Comparison of ENCODE assay signal across 8 mouse cellular contexts in the genomic region with DNA sequence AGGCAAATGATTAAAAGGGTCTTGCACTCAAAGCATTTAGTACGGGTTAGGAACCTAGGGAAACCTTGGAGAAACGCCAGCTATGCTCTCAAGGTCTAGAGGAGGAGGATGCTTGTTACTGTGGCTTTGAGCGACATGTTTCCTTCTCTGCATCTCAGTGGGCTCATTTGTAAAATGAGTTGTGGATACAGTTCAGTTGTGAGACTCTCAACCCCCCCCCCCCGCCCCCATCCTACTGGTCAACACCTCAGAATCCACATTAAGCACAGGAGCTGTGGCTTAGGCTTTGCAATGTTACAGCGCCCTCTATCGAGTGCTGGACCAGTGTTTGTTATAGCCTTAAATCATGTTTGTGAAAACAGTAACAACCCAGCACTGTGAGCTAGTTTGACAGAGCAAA. TPM values are rescaled to one million over a fixed set of nuclear protein-coding genes. Genes with fewer than 3 reads are reported as not detected.
DNase-seq lines count a peak whose midpoint lies in the region; ATAC-seq lines count a peak whose summit lies in the region.

No protein-coding gene starts in this region.

- WGBS in midbrain, embryonic 13.5 days, result 12% methylated on average over 6 of the region's 6 CpGs

- H3K27ac ChIP-seq in midbrain, embryonic 13.5 days, result no peak overlapping the region

- no peak overlapping the region for H3K4me3 ChIP-seq in midbrain, embryonic 13.5 days (replicated peaks)

- H3K4me2 ChIP-seq in midbrain, embryonic 13.5 days (replicated peaks), result no peak overlapping the region

- H3K9ac ChIP-seq in midbrain, embryonic 13.5 days (replicated peaks), result no peak overlapping the region

- intact Hi-C loops in gastrocnemius, postnatal 14 days (cut with DNase I; ENCODE audit: low total_unique reads), result loop anchor here (2.0 kb wide), 1 partner anchor 150 kb away; no protein-coding TSS in a partner anchor
- intact Hi-C loops in left cerebral cortex, postnatal 4 days (cut with DNase I), result no loop called here

- peak; percentile 75 for DNase-seq in urinary bladder, postnatal 14 days (ENCODE audit: low spot score)
- no peak for DNase-seq in urinary bladder, postnatal 4 days (ENCODE audit: low spot score in 2 of 2)
- DNase-seq in cerebellum, postnatal 36 days, result peak; percentile 79 to 86
- peak; percentile 58 for DNase-seq in gastrocnemius, postnatal 14 days
- DNase-seq in kidney, adult 18-20 months, result peak; percentile 79
- DNase-seq in left cerebral cortex, postnatal 4 days, result peak; percentile 77
- peak; percentile 53 to 81 for DNase-seq in spleen, postnatal 10 days (ENCODE audit: low spot score in 2 of 2)

- H3K9me3 ChIP-seq in midbrain, embryonic 13.5 days, result no peaks in the 10 kb centered on the region

- peak; percentile 71 for ATAC-seq in midbrain, embryonic 13.5 days

- no peaks in the 10 kb centered on the region for H3K4me1 ChIP-seq in midbrain, embryonic 13.5 days (replicated peaks)

- H3K36me3 ChIP-seq in midbrain, embryonic 13.5 days, result no peaks in the 10 kb centered on the region

- no peaks in the 10 kb centered on the region for H3K27me3 ChIP-seq in midbrain, embryonic 13.5 days

RNA-seq across cellular contexts. Expression of a gene that starts 44.5 kb away (rescaled TPM):
- 1 to 10 TPM; 6.5 to 6.6 TPM for total RNA-seq in gastrocnemius, postnatal 14 days (2021)
- 10 to 100 TPM; 50.8 to 51.2 TPM for total RNA-seq in left cerebral cortex, postnatal 4 days (2021)
- polyA plus RNA-seq in midbrain, embryonic 13.5 days (2015; fragmentation: Nextera tagmentation; extraction: Ambion mirVana), result 3.0 and 3.1 TPM in 2 replicates

RNA-seq across cellular contexts. Expression of a gene that starts 52.1 kb away (rescaled TPM):
- total RNA-seq in gastrocnemius, postnatal 14 days (2021), result 10 to 100 TPM; 10.3 to 11.1 TPM
- total RNA-seq in left cerebral cortex, postnatal 4 days (2021), result 10 to 100 TPM; 26.6 to 29.0 TPM
- 26.8 and 28.8 TPM in 2 replicates for polyA plus RNA-seq in midbrain, embryonic 13.5 days (2015; fragmentation: Nextera tagmentation; extraction: Ambion mirVana)

Comparison
In these comparisons a context has a peak if more than half of its experiments do, and no peak if none do; other contexts are left out.
1. DNase-seq: peak in urinary bladder, postnatal 14 days (single experiment), cerebellum, postnatal 36 days (2 of 2), gastrocnemius, postnatal 14 days (single experiment), kidney, adult 18-20 months (single experiment), left cerebral cortex, postnatal 4 days (single experiment) and spleen, postnatal 10 days (2 of 2); none in urinary bladder, postnatal 4 days (0 of 2).
2. RNA of a gene that starts 44.5 kb away (total RNA-seq): 50.8 to 51.2 TPM in left cerebral cortex, postnatal 4 days; 6.5 to 6.6 TPM in gastrocnemius, postnatal 14 days; every median in the first group is over 4 times any median in the second.